Mouse (Mus musculus): ENCODE measurements around the gene Rasef. TPM values are rescaled to one million over a fixed set of nuclear protein-coding genes. Genes with fewer than 3 reads are reported as not detected.

The Rasef gene
- total RNA-seq, 2 experiments from 2014 or later, result not detected

Other genes with a start within 250 kb of the Rasef start
- gene Gm11238, start 183.1 kb downstream of the Rasef start, total RNA-seq (2015; ENCODE audit: low replicate concordance), result not detected in 2 replicates
- gene Gm11238, start 183.1 kb downstream of the Rasef start, total RNA-seq (2017; ENCODE audit: low replicate concordance), result not detected in 2 replicates
- gene Gm11237, start 168.0 kb downstream of the Rasef start, total RNA-seq (2015; ENCODE audit: low replicate concordance), result not detected in 2 replicates
- gene Gm11237, start 168.0 kb downstream of the Rasef start, total RNA-seq (2017; ENCODE audit: low replicate concordance), result not detected in 2 replicates
- not detected in 2 replicates for gene Gm11236, start 152.9 kb downstream of the Rasef start, total RNA-seq (2015; ENCODE audit: low replicate concordance)
- gene Gm11236, start 152.9 kb downstream of the Rasef start, total RNA-seq (2017; ENCODE audit: low replicate concordance), result not detected in 2 replicates
- not detected in 2 replicates for gene Gm11239, start 122.6 kb downstream of the Rasef start, total RNA-seq (2015; ENCODE audit: low replicate concordance)
- not detected in 2 replicates for gene Gm11239, start 122.6 kb downstream of the Rasef start, total RNA-seq (2017; ENCODE audit: low replicate concordance)
- not detected in 2 replicates for gene Gm428, start 107.5 kb downstream of the Rasef start, total RNA-seq (2015; ENCODE audit: low replicate concordance)
- gene Gm428, start 107.5 kb downstream of the Rasef start, total RNA-seq (2017; ENCODE audit: low replicate concordance), result not detected in 2 replicates
- not detected in 2 replicates for gene Gm11758, start 85.3 kb upstream of the Rasef start, total RNA-seq (2015; ENCODE audit: low replicate concordance)
- gene Gm11758, start 85.3 kb upstream of the Rasef start, total RNA-seq (2017; ENCODE audit: low replicate concordance), result not detected in 2 replicates
- not detected in 2 replicates for gene Gm11757, start 100.1 kb upstream of the Rasef start, total RNA-seq (2015; ENCODE audit: low replicate concordance)
- gene Gm11757, start 100.1 kb upstream of the Rasef start, total RNA-seq (2017; ENCODE audit: low replicate concordance), result not detected in 2 replicates
- gene Gm13871, start 115.0 kb upstream of the Rasef start, total RNA-seq (2015; ENCODE audit: low replicate concordance), result not detected in 2 replicates
- gene Gm13871, start 115.0 kb upstream of the Rasef start, total RNA-seq (2017; ENCODE audit: low replicate concordance), result not detected in 2 replicates
- not detected in 2 replicates for gene Gm11756, start 129.8 kb upstream of the Rasef start, total RNA-seq (2015; ENCODE audit: low replicate concordance)
- gene Gm11756, start 129.8 kb upstream of the Rasef start, total RNA-seq (2017; ENCODE audit: low replicate concordance), result not detected in 2 replicates
- not detected in 2 replicates for gene 2310002L09Rik, start 159.9 kb upstream of the Rasef start, total RNA-seq (2015; ENCODE audit: low replicate concordance)
- gene 2310002L09Rik, start 159.9 kb upstream of the Rasef start, total RNA-seq (2017; ENCODE audit: low replicate concordance), result not detected in 2 replicates
- not detected in 2 replicates for gene Frmd3, start 222.4 kb upstream of the Rasef start, total RNA-seq (2015; ENCODE audit: low replicate concordance)
- gene Frmd3, start 222.4 kb upstream of the Rasef start, total RNA-seq (2017; ENCODE audit: low replicate concordance), result not detected in 2 replicates